Mouse (Mus musculus): Measurements from ENCODE around the gene Maml2.
A peak's percentile ranks its signal among the peaks of the same experiment; 100 is the strongest.

Gene Maml2

GRCm38 (mm10) chr9:13671125-13671769 lies 373.5 kb downstream of the Maml2 start:
- no peak for DNase-seq (ENCODE audit: low spot score in 2 of 2)

GRCm38 (mm10) chr9:13673304-13673703 lies 375.5 kb downstream of the Maml2 start:
- no peak for DNase-seq (ENCODE audit: low spot score in 2 of 2)

- DNase-seq (ENCODE audit: low spot score in 2 of 2) = no peak
These were observed 380.3 kb downstream of the Maml2 start for GRCm38 (mm10) chr9:13678026-13678425.

- no peak for DNase-seq (ENCODE audit: low spot score in 2 of 2)
These were observed 381.9 kb downstream of the Maml2 start for GRCm38 (mm10) chr9:13679696-13680095.

- no peak for DNase-seq (ENCODE audit: low spot score in 2 of 2)
These were observed 383.4 kb downstream of the Maml2 start for GRCm38 (mm10) chr9:13681147-13681546.

GRCm38 (mm10) chr9:13681581-13682038 lies 383.9 kb downstream of the Maml2 start:
- peak; percentile 57 to 73 for DNase-seq (ENCODE audit: low spot score in 2 of 2)

- no peak for DNase-seq (ENCODE audit: low spot score in 2 of 2)
These were observed 386.7 kb downstream of the Maml2 start for GRCm38 (mm10) chr9:13684327-13684934.

- no peak for DNase-seq (ENCODE audit: low spot score in 2 of 2)
These were observed 389.4 kb downstream of the Maml2 start for GRCm38 (mm10) chr9:13686977-13687659.

- DNase-seq (ENCODE audit: low spot score in 2 of 2) = no peak
These were observed 391.2 kb downstream of the Maml2 start for GRCm38 (mm10) chr9:13688997-13689396.

GRCm38 (mm10) chr9:13690321-13690720 lies 392.6 kb downstream of the Maml2 start:
- DNase-seq (ENCODE audit: low spot score in 2 of 2) = no peak

- no peak for DNase-seq (ENCODE audit: low spot score in 2 of 2)
These were observed 396.0 kb downstream of the Maml2 start for GRCm38 (mm10) chr9:13693693-13694284.

GRCm38 (mm10) chr9:13694293-13694692 lies 396.5 kb downstream of the Maml2 start:
- DNase-seq (ENCODE audit: low spot score in 2 of 2) = peak in 1 of 2 experiments; percentile 19

GRCm38 (mm10) chr9:13697041-13697811 lies 399.5 kb downstream of the Maml2 start:
- DNase-seq (ENCODE audit: low spot score in 2 of 2) = no peak

- no peak for DNase-seq (ENCODE audit: low spot score in 2 of 2)
These were observed 400.1 kb downstream of the Maml2 start for GRCm38 (mm10) chr9:13697869-13698268.

GRCm38 (mm10) chr9:13699061-13699780 lies 401.5 kb downstream of the Maml2 start:
- no peak for DNase-seq (ENCODE audit: low spot score in 2 of 2)

GRCm38 (mm10) chr9:13699781-13700116 lies 402.0 kb downstream of the Maml2 start:
- DNase-seq (ENCODE audit: low spot score in 2 of 2) = no peak

- no peak for DNase-seq (ENCODE audit: low spot score in 2 of 2)
These were observed 404.0 kb downstream of the Maml2 start for GRCm38 (mm10) chr9:13701773-13702172.

- no peak for DNase-seq (ENCODE audit: low spot score in 2 of 2)
These were observed 405.3 kb downstream of the Maml2 start for GRCm38 (mm10) chr9:13703100-13703499.

GRCm38 (mm10) chr9:13704917-13705316 lies 407.2 kb downstream of the Maml2 start:
- no peak for DNase-seq (ENCODE audit: low spot score in 2 of 2)

GRCm38 (mm10) chr9:13707066-13707555 lies 409.4 kb downstream of the Maml2 start:
- DNase-seq (ENCODE audit: low spot score in 2 of 2) = no peak

GRCm38 (mm10) chr9:13709436-13709835 lies 411.7 kb downstream of the Maml2 start:
- no peak for DNase-seq (ENCODE audit: low spot score in 2 of 2)

Measured in frontal cortex, postnatal 14 days (tissue).